Mouse (Mus musculus) ES-E14 (cell line): ENCODE data around the gene Myrf.

ENCODE experiments used
- CHD2 ChIP-seq: IDR thresholded peaks from 2 replicates; pipeline ENCODE4 v1.6.1; 2014; ENCODE audit warnings: mild to moderate bottlenecking, low read depth, low read length, inconsistent platforms
- HCFC1 ChIP-seq: IDR thresholded peaks from 2 replicates; pipeline ENCODE4 v1.6.1; 2012; ENCODE audit warnings: low read length, inconsistent platforms, borderline replicate concordance; ENCODE audit not compliant: insufficient read depth
- MAFK ChIP-seq: IDR thresholded peaks from 2 replicates; pipeline ENCODE4 v1.6.1; 2014; ENCODE audit warnings: mild to moderate bottlenecking, low read depth, low read length, inconsistent platforms; ENCODE audit not compliant: insufficient read depth
- ZC3H11A ChIP-seq: IDR thresholded peaks from 2 replicates; pipeline ENCODE4 v1.6.1; 2012; ENCODE audit warnings: low read depth, mild to moderate bottlenecking, inconsistent platforms, low read length, borderline replicate concordance
- ZNF384 ChIP-seq: IDR thresholded peaks from 2 replicates; pipeline ENCODE4 v1.6.1; 2012; ENCODE audit warnings: low read depth, low read length, inconsistent platforms

- TF ChIP-seq ZC3H11A (no peak), MAFK (no peak), CHD2 (no peak), HCFC1 (no peak), ZNF384 (no peak)
These were observed 40.4 kb upstream of the Myrf start for GRCm38 (mm10) chr19:10280771-10281540.
